Mouse (Mus musculus) ES-Bruce4 (cell line): ENCODE data around the gene Glis2. TPM values are rescaled to one million over a fixed set of nuclear protein-coding genes. Genes with fewer than 3 reads are reported as not detected.

ENCODE experiments used
- H3K27ac ChIP-seq: 2 replicates; pipeline ENCODE4 v1.5.1; 2012; ENCODE audit warnings: low read length, inconsistent platforms; ENCODE audit not compliant: insufficient read depth
- H3K27me3 ChIP-seq: 2 replicates; pipeline ENCODE4 v1.6.1; 2012; ENCODE audit warnings: mild to moderate bottlenecking, low read length, inconsistent platforms; ENCODE audit not compliant: control insufficient read depth, poor library complexity, insufficient read depth, severe bottlenecking
- H3K36me3 ChIP-seq: 2 replicates; pipeline ENCODE4 v1.6.1; 2012; ENCODE audit warnings: inconsistent platforms, mild to moderate bottlenecking, low read length, moderate library complexity; ENCODE audit not compliant: control insufficient read depth, poor library complexity, insufficient read depth, severe bottlenecking
- H3K4me1 ChIP-seq: one replicate; pipeline ENCODE4 v1.8.1; 2011; ENCODE audit warnings: low read length; ENCODE audit not compliant: control insufficient read depth, insufficient read depth
- H3K4me3 ChIP-seq: 2 replicates; pipeline ENCODE4 v1.5.1; 2011; ENCODE audit warnings: low read depth, mild to moderate bottlenecking, low read length
- H3K9ac ChIP-seq: 2 replicates; pipeline ENCODE4 v1.6.1; 2012; ENCODE audit warnings: low read depth, mild to moderate bottlenecking, inconsistent platforms; ENCODE audit not compliant: poor library complexity, severe bottlenecking
- H3K9me3 ChIP-seq: replicated peaks from 2 replicates; pipeline ENCODE4 v1.6.1; 2012; ENCODE audit warnings: mild to moderate bottlenecking, low read length, inconsistent platforms; ENCODE audit not compliant: control insufficient read depth, poor library complexity, insufficient read depth, severe bottlenecking
- CTCF ChIP-seq: IDR thresholded peaks from one replicate; pipeline ENCODE4 v1.8.1; 2011; ENCODE audit warnings: low read depth, low read length
- EP300 ChIP-seq: IDR thresholded peaks from 2 replicates; pipeline ENCODE4 v1.6.1; 2011; ENCODE audit warnings: low read depth, low read length; ENCODE audit not compliant: insufficient read depth
- POLR2A ChIP-seq: IDR thresholded peaks from one replicate; pipeline ENCODE4 v1.8.1; 2011; ENCODE audit warnings: low read length; ENCODE audit not compliant: insufficient read depth
- polyA plus RNA-seq: library from polyadenylated mRNA; stranded (reverse); fragments of >200 nt; gene quantifications from 2 replicates; pipeline ENCODE4 v1.2.4, GENCODE M21; 2011; ENCODE audit warnings: low read depth; ENCODE audit not compliant: missing spikeins, insufficient read depth, insufficient read length

Glis2 gene
- polyA plus RNA-seq, 1 experiment: 31.2 TPM

GRCm38 (mm10) chr16:4642190-4642589 lies 47.7 kb downstream of the Glis2 start:
- no peaks in the 10 kb centered on the region for H3K27me3 ChIP-seq
- H3K9me3 ChIP-seq: no peaks in the 10 kb centered on the region
- no peak overlapping the region for H3K27ac ChIP-seq
- H3K4me1 ChIP-seq: no peaks in the 10 kb centered on the region
- no peaks in the 10 kb centered on the region for H3K36me3 ChIP-seq
- H3K4me3 ChIP-seq: no peak overlapping the region
- no peak overlapping the region for H3K9ac ChIP-seq
- TF ChIP-seq CTCF (no peak), POLR2A (no peak), EP300 (no peak)

GRCm38 (mm10) chr16:4642937-4643336 lies 48.4 kb downstream of the Glis2 start:
- H3K36me3 ChIP-seq: no peaks in the 10 kb centered on the region
- TF ChIP-seq CTCF (no peak), EP300 (no peak), POLR2A (no peak)
- H3K9ac ChIP-seq: no peak overlapping the region
- H3K27ac ChIP-seq: no peak overlapping the region
- H3K9me3 ChIP-seq: no peaks in the 10 kb centered on the region
- H3K27me3 ChIP-seq: no peaks in the 10 kb centered on the region
- H3K4me3 ChIP-seq: no peak overlapping the region
- H3K4me1 ChIP-seq: no peaks in the 10 kb centered on the region

GRCm38 (mm10) chr16:4643670-4644419 lies 49.3 kb downstream of the Glis2 start:
- no peaks in the 10 kb centered on the region for H3K36me3 ChIP-seq
- no peak overlapping the region for H3K9ac ChIP-seq
- H3K9me3 ChIP-seq: no peaks in the 10 kb centered on the region
- H3K4me3 ChIP-seq: no peak overlapping the region
- no peak for TF ChIP-seq CTCF
- TF ChIP-seq EP300: no peak
- TF ChIP-seq POLR2A: no peak
- H3K4me1 ChIP-seq: no peaks in the 10 kb centered on the region
- no peaks in the 10 kb centered on the region for H3K27me3 ChIP-seq
- H3K27ac ChIP-seq: no peak overlapping the region

- H3K4me1 ChIP-seq: no peaks in the 10 kb centered on the region
- H3K27ac ChIP-seq: no peak overlapping the region
- no peaks in the 10 kb centered on the region for H3K9me3 ChIP-seq
- no peaks in the 10 kb centered on the region for H3K27me3 ChIP-seq
- no peak for TF ChIP-seq POLR2A
- no peaks in the 10 kb centered on the region for H3K36me3 ChIP-seq
- no peak overlapping the region for H3K9ac ChIP-seq
- no peak overlapping the region for H3K4me3 ChIP-seq
These were observed 51.4 kb downstream of the Glis2 start for GRCm38 (mm10) chr16:4645867-4646266.

GRCm38 (mm10) chr16:4646831-4647230 lies 52.3 kb downstream of the Glis2 start:
- Histone ChIP-seq H3K27me3 (no peaks in the 10 kb centered on the region), H3K9ac (no peak overlapping the region), H3K27ac (no peak overlapping the region), H3K4me3 (no peak overlapping the region), H3K9me3 (no peaks in the 10 kb centered on the region), H3K36me3 (no peaks in the 10 kb centered on the region), H3K4me1 (no peaks in the 10 kb centered on the region)
- TF ChIP-seq POLR2A (no peak), CTCF (no peak), EP300 (no peak)

GRCm38 (mm10) chr16:4647651-4648141 lies 53.2 kb downstream of the Glis2 start:
- H3K4me1 ChIP-seq: no peaks in the 10 kb centered on the region
- no peaks in the 10 kb centered on the region for H3K36me3 ChIP-seq
- no peak for TF ChIP-seq CTCF
- TF ChIP-seq EP300: no peak
- no peak for TF ChIP-seq POLR2A
- no peaks in the 10 kb centered on the region for H3K27me3 ChIP-seq
- H3K9ac ChIP-seq: no peak overlapping the region
- no peaks in the 10 kb centered on the region for H3K9me3 ChIP-seq
- no peak overlapping the region for H3K27ac ChIP-seq
- no peak overlapping the region for H3K4me3 ChIP-seq
